16 mouse cellular contexts compared by ENCODE assay signal in the genomic region with DNA sequence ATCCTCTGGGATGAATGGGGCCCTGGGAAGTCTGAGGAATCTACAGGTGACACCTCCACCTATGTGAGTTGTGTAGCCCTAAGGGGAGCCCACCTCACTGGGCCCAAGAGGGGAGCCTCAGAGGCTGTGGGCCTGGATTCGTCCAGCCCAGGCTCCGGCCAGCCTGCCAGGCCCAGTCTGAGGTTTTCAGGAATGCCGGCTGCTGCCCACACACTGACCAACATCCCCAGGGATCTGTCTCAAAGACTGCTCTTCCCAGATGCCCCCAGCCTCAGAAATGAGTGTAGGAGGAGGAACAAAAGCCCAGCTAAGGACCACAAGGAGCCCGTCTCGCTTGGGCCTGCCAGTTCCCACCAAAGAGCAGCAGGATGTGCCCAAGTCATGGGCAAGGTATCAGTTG. TPM values are rescaled to one million over a fixed set of nuclear protein-coding genes. Genes with fewer than 3 reads are reported as not detected.
DNase-seq lines count a peak whose midpoint lies in the region; ATAC-seq and TF ChIP-seq lines count a peak whose summit lies in the region.
"Had no signal": no experiment of that assay in that cellular context is flagged by ENCODE, and none has a peak within 500 bp of the region (broad histone marks: within the 10 kb centered on the region; RNA-seq: fewer than 3 reads in every experiment).

No protein-coding gene starts in this region.

- no peaks in the 10 kb centered on the region for H3K9me3 ChIP-seq in heart, embryonic 12.5 days (replicated peaks)
- H3K9me3 ChIP-seq in liver, postnatal 0 days (ENCODE audit: low read length) = no peaks in the 10 kb centered on the region
- no peaks in the 10 kb centered on the region for H3K9me3 ChIP-seq in liver, embryonic 16.5 days (replicated peaks; ENCODE audit: control insufficient read depth, low read length)
- H3K9me3 ChIP-seq: midbrain, embryonic 13.5 days had no signal

- ATAC-seq in heart, embryonic 12.5 days (ENCODE audit: insufficient number of reproducible peaks, low FRiP score) = no peak
- no peak for ATAC-seq in liver, postnatal 0 days
- ATAC-seq in liver, embryonic 16.5 days (ENCODE audit: low read depth) = no peak
- ATAC-seq: Patski had no signal

- peak overlapping the region; percentile 67; the same call in 1 of the 2 replicates for H3K9ac ChIP-seq in heart, embryonic 12.5 days
- no peak overlapping the region for H3K9ac ChIP-seq in liver, adult 2 months (ENCODE audit: low read depth, low read length)
- H3K9ac ChIP-seq in liver, postnatal 0 days (replicated peaks) = no peak overlapping the region
- no peak overlapping the region for H3K9ac ChIP-seq in liver, embryonic 16.5 days (ENCODE audit: low read depth, low read length)

- TF ChIP-seq POLR2A in liver, adult 2 months (IDR thresholded peaks at IDR 0.05; ENCODE audit: extremely low read depth, insufficient read depth, low read length) = no peak

- H3K27ac ChIP-seq in heart, embryonic 12.5 days (ENCODE audit: poor library complexity, severe bottlenecking) = peak overlapping the region; percentile 98
- H3K27ac ChIP-seq in liver, adult 2 months (replicated peaks; ENCODE audit: insufficient read depth, low read depth, low read length) = peak overlapping the region; percentile 49
- no peak overlapping the region; the same call in 1 of the 2 replicates for H3K27ac ChIP-seq in liver, postnatal 0 days (ENCODE audit: low read depth)
- H3K27ac ChIP-seq in liver, embryonic 16.5 days (ENCODE audit: low read length) = peak overlapping the region; percentile 68

- H3K79me2 ChIP-seq in liver, adult 2 months (ENCODE audit: control insufficient read depth, insufficient read depth, low read length) = no peaks in the 10 kb centered on the region

- no peaks in the 10 kb centered on the region for H3K27me3 ChIP-seq in heart, embryonic 12.5 days (replicated peaks)
- no peaks in the 10 kb centered on the region for H3K27me3 ChIP-seq in liver, adult 2 months (ENCODE audit: control insufficient read depth, insufficient read depth, low read length)
- H3K27me3 ChIP-seq in liver, postnatal 0 days (ENCODE audit: insufficient read depth, low read length) = no peaks in the 10 kb centered on the region
- H3K27me3 ChIP-seq in liver, embryonic 16.5 days (ENCODE audit: control insufficient read depth, insufficient read depth, low read depth, low read length) = no peaks in the 10 kb centered on the region
- H3K27me3 ChIP-seq: midbrain, embryonic 13.5 days; Patski had no signal

- H3K4me2 ChIP-seq in heart, embryonic 12.5 days = peak overlapping the region; percentile 45; the same call in 1 of the 2 replicates
- H3K4me2 ChIP-seq in liver, postnatal 0 days (ENCODE audit: low read depth, low read length) = no peak overlapping the region
- no peak overlapping the region for H3K4me2 ChIP-seq in liver, embryonic 16.5 days (ENCODE audit: low read depth, low read length)

- no peak for TF ChIP-seq CTCF in liver, adult 2 months (IDR thresholded peaks at IDR 0.05; ENCODE audit: low read depth, low read length)
- no peak for TF ChIP-seq CTCF in liver, postnatal 0 days (IDR thresholded peaks at IDR 0.05; ENCODE audit: low read depth)

- DNase-seq in heart, adult 11 months = no peak
- no peak for DNase-seq in liver, adult 2 months (ENCODE audit: extremely low read depth, low read depth, low spot score)
- DNase-seq in liver, postnatal 0 days = no peak
- peak; percentile 30 for DNase-seq in adipocyte (ENCODE audit: low spot score)
- DNase-seq in adrenal gland, postnatal 10 days = no peak
- DNase-seq in right cerebral cortex, postnatal 25 days = no peak
- DNase-seq: adrenal gland, postnatal 14 days; kidney, postnatal 10 days; layer of hippocampus, postnatal 36 days; lung, adult 2 months; thymus, postnatal 36 days had no signal

- no peaks in the 10 kb centered on the region for H3K36me3 ChIP-seq in heart, embryonic 12.5 days
- no peaks in the 10 kb centered on the region for H3K36me3 ChIP-seq in liver, adult 2 months (ENCODE audit: control insufficient read depth, insufficient read depth, low read length)
- H3K36me3 ChIP-seq in liver, postnatal 0 days (replicated peaks; ENCODE audit: insufficient read depth, low read length) = no peaks in the 10 kb centered on the region
- no peaks in the 10 kb centered on the region for H3K36me3 ChIP-seq in liver, embryonic 16.5 days (ENCODE audit: control insufficient read depth, insufficient read depth)
- H3K36me3 ChIP-seq: midbrain, embryonic 13.5 days had no signal

- no peak for TF ChIP-seq EP300 in liver, postnatal 0 days (IDR thresholded peaks at IDR 0.05; ENCODE audit: low read depth)

- H3K4me3 ChIP-seq in heart, embryonic 12.5 days = no peak overlapping the region
- no peak overlapping the region for H3K4me3 ChIP-seq in liver, adult 2 months (ENCODE audit: insufficient read depth, low read depth, low read length)
- H3K4me3 ChIP-seq in liver, postnatal 0 days (ENCODE audit: low read depth, low read length) = no peak overlapping the region
- H3K4me3 ChIP-seq in liver, embryonic 16.5 days (ENCODE audit: low read depth, low read length) = no peak overlapping the region
- H3K4me3 ChIP-seq: midbrain, embryonic 13.5 days had no signal

- H3K4me1 ChIP-seq in heart, embryonic 12.5 days (replicated peaks) = peaks cover 72% of the 10 kb centered on the region
- H3K4me1 ChIP-seq in liver, adult 2 months (ENCODE audit: control insufficient read depth, insufficient read depth, low read length) = peaks cover 13% of the 10 kb centered on the region
- peaks cover 35% of the 10 kb centered on the region for H3K4me1 ChIP-seq in liver, postnatal 0 days (ENCODE audit: insufficient read depth)
- peaks cover 64% of the 10 kb centered on the region for H3K4me1 ChIP-seq in liver, embryonic 16.5 days (ENCODE audit: control insufficient read depth, low read depth, low read length)

- 80% methylated on average over 5 of the region's 5 CpGs for WGBS in heart, embryonic 12.5 days
- 94% methylated on average over 5 of the region's 5 CpGs for WGBS in liver, adult 2 months
- WGBS in liver, postnatal 0 days (ENCODE audit: insufficient replicate concordance) = 88% methylated on average over 5 of the region's 5 CpGs
- WGBS in liver, embryonic 16.5 days (ENCODE audit: insufficient replicate concordance) = 92% methylated on average over 5 of the region's 5 CpGs

RNA-seq across cellular contexts. Expression of a gene that starts 45.9 kb away (rescaled TPM):
- 56.2 and 62.8 TPM in 2 replicates for polyA plus RNA-seq in heart, embryonic 12.5 days (2016; fragmentation: Nextera tagmentation; extraction: Ambion mirVana)
- 4.1 and 6.0 TPM in 2 replicates for total RNA-seq in liver, adult 2 months (2014; rRNA removed)
- polyA plus RNA-seq in liver, adult 2 months (2012; rRNA removed) = 11.4 and 12.6 TPM in 2 replicates
- polyA plus RNA-seq in liver, postnatal 0 days (2015; fragmentation: Nextera tagmentation; extraction: Ambion mirVana) = 1.8 and 2.9 TPM in 2 replicates
- 1.3 and 1.9 TPM in 2 replicates for polyA plus RNA-seq in liver, embryonic 16.5 days (2015; fragmentation: Nextera tagmentation; extraction: Ambion mirVana)
- total RNA-seq in adrenal gland, postnatal 10 days (2021) = 10 to 100 TPM; 15.0 to 16.9 TPM

RNA-seq across cellular contexts. Expression of a gene that starts 49.2 kb away (rescaled TPM):
- polyA plus RNA-seq in heart, embryonic 12.5 days (2016; fragmentation: Nextera tagmentation; extraction: Ambion mirVana) = 0.14 TPM in 1 of 2 replicates, not detected in the other
- not detected in 2 replicates for total RNA-seq in liver, adult 2 months (2014; rRNA removed)
- not detected in 2 replicates for polyA plus RNA-seq in liver, adult 2 months (2012; rRNA removed)
- polyA plus RNA-seq in liver, postnatal 0 days (2015; fragmentation: Nextera tagmentation; extraction: Ambion mirVana) = not detected in 2 replicates
- not detected in 2 replicates for polyA plus RNA-seq in liver, embryonic 16.5 days (2015; fragmentation: Nextera tagmentation; extraction: Ambion mirVana)
- total RNA-seq in adrenal gland, postnatal 10 days (2021) = 1 to 10 TPM; 2.0 to 2.8 TPM
- total RNA-seq: layer of hippocampus, postnatal 36 days had no signal
- polyA plus RNA-seq: midbrain, embryonic 13.5 days; neural tube, embryonic 14.5 days had no signal
